Mouse (Mus musculus) cerebellum, postnatal 25 days (tissue): ENCODE data around the gene Gadd45g.
A peak's percentile ranks its signal among the peaks of the same experiment; 100 is the strongest.

Experiments used
- DNase-seq, 2 experiments: peaks; one replicate each; pipeline ENCODE4 v3.0.0; 2021; ENCODE audit warnings: mixed read lengths in 2 of 2

Gadd45g gene

GRCm38 (mm10) chr13:51853301-51854243, 7.1 kb downstream of the Gadd45g start:
- DNase-seq: no peak

- DNase-seq: no peak
Measured at GRCm38 (mm10) chr13:51855584-51855983, 9.1 kb downstream of the Gadd45g start.

- DNase-seq: no peak
Measured at GRCm38 (mm10) chr13:51857156-51857555, 10.7 kb downstream of the Gadd45g start.

GRCm38 (mm10) chr13:51858475-51858874, 12.0 kb downstream of the Gadd45g start:
- no peak for DNase-seq

- DNase-seq: no peak
Measured at GRCm38 (mm10) chr13:51859174-51859573, 12.7 kb downstream of the Gadd45g start.

GRCm38 (mm10) chr13:51859798-51860197, 13.3 kb downstream of the Gadd45g start:
- no peak for DNase-seq

- no peak for DNase-seq
Measured at GRCm38 (mm10) chr13:51862750-51863149, 16.3 kb downstream of the Gadd45g start.

- peak; percentile 49 to 63 for DNase-seq
Measured at GRCm38 (mm10) chr13:51866151-51866659, 19.7 kb downstream of the Gadd45g start.

GRCm38 (mm10) chr13:51868491-51869128, 22.1 kb downstream of the Gadd45g start:
- DNase-seq: peak in 1 of 2 experiments; percentile 20

GRCm38 (mm10) chr13:51869129-51869491, 22.6 kb downstream of the Gadd45g start:
- no peak for DNase-seq

GRCm38 (mm10) chr13:51871148-51871547, 24.7 kb downstream of the Gadd45g start:
- DNase-seq: no peak

- DNase-seq: no peak
Measured at GRCm38 (mm10) chr13:51872252-51872962, 25.9 kb downstream of the Gadd45g start.

GRCm38 (mm10) chr13:51872963-51873514, 26.6 kb downstream of the Gadd45g start:
- DNase-seq: no peak

GRCm38 (mm10) chr13:51873786-51874185, 27.3 kb downstream of the Gadd45g start:
- no peak for DNase-seq

- DNase-seq: no peak
Measured at GRCm38 (mm10) chr13:51876131-51876530, 29.7 kb downstream of the Gadd45g start.

GRCm38 (mm10) chr13:51878806-51879205, 32.3 kb downstream of the Gadd45g start:
- no peak for DNase-seq

GRCm38 (mm10) chr13:51879571-51879970, 33.1 kb downstream of the Gadd45g start:
- DNase-seq: no peak

GRCm38 (mm10) chr13:51880019-51880418, 33.5 kb downstream of the Gadd45g start:
- no peak for DNase-seq

GRCm38 (mm10) chr13:51881271-51882128, 35.0 kb downstream of the Gadd45g start:
- no peak for DNase-seq

- DNase-seq: no peak
Measured at GRCm38 (mm10) chr13:51882218-51882617, 35.7 kb downstream of the Gadd45g start.

GRCm38 (mm10) chr13:51884250-51884649, 37.8 kb downstream of the Gadd45g start:
- DNase-seq: no peak

- no peak for DNase-seq
Measured at GRCm38 (mm10) chr13:51885594-51885993, 39.1 kb downstream of the Gadd45g start.
